Mouse (Mus musculus) urinary bladder, postnatal 14 days (tissue): ENCODE results near the gene Zfp956.
A peak's percentile ranks its signal among the peaks of the same experiment; 100 is the strongest.

ENCODE experiments used
- DNase-seq: peaks from one replicate; pipeline ENCODE4 v3.0.0; 2021; ENCODE audit warnings: low spot score

Gene Zfp956

GRCm38 (mm10) chr6:47974599-47974998, 21.4 kb downstream of the Zfp956 start:
- no peak for DNase-seq

DNA sequence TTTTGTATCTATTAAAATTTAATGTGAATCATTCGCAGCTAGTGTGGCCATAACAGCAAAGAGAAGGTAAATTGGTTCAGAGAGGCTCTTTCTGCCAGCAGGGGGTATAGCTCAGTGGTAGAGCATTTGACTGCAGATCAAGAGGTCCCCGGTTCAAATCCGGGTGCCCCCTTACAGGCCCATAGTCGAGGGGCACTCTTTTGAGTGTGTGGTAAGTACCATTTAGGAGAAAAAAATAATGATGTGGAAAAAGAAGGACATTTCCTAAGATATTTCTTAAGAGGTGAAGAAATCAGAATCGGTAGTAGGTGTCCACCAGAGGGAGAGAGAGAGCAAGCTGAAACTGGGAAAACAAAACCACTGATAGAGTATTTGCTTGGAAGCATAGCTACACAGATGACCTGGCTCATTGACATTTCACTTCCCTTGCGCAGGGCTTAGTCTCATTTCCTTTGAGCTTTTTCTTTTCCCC, 25.7 kb downstream of the Zfp956 start:
- DNase-seq: peak; percentile 77

GRCm38 (mm10) chr6:47983936-47984335, 30.7 kb downstream of the Zfp956 start:
- DNase-seq: no peak

DNA sequence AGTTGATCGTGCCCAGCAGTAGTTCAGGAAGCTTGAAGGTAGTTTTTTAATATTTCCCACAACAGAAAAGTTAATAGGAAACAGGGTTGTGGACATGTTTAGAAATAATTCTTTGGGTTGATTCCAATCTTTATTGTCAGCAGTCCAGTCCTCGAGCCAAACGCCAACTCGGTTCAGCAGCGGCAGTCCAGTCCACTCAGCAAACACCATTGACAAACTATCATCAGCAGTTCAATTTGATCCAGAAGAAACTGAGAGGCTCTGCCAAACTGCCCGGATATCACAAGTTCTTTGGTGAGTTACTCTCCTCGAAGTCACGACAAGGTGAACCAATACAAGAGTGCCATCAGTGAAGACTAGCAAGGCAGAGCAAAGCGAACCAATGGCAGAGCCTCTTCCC, 42.5 kb downstream of the Zfp956 start:
- DNase-seq: no peak

- DNase-seq: no peak
Measured at GRCm38 (mm10) chr6:48010727-48011126, 57.5 kb downstream of the Zfp956 start.
